Mouse (Mus musculus): Measurements from ENCODE around the gene Zer1.
A peak's percentile ranks its signal among the peaks of the same experiment; 100 is the strongest.

The Zer1 gene

GRCm38 (mm10) chr2:30128789-30129188, 4.4 kb upstream of the Zer1 start:
- DNase-seq (ENCODE audit: low spot score in 2 of 2): no peak

- DNase-seq (ENCODE audit: low spot score in 2 of 2): no peak
Observed at GRCm38 (mm10) chr2:30123729-30124471, 485 bp downstream of the Zer1 start.

- DNase-seq (ENCODE audit: low spot score in 2 of 2): no peak
Observed at GRCm38 (mm10) chr2:30122766-30123165, 1.6 kb downstream of the Zer1 start.

- no peak for DNase-seq (ENCODE audit: low spot score in 2 of 2)
Observed at GRCm38 (mm10) chr2:30120269-30120668, 4.1 kb downstream of the Zer1 start.

- DNase-seq (ENCODE audit: low spot score in 2 of 2): no peak
Observed at GRCm38 (mm10) chr2:30119641-30120051, 4.7 kb downstream of the Zer1 start.

- DNase-seq (ENCODE audit: low spot score in 2 of 2): no peak
Observed at GRCm38 (mm10) chr2:30112564-30112963, 11.8 kb downstream of the Zer1 start.

- no peak for DNase-seq (ENCODE audit: low spot score in 2 of 2)
Observed at GRCm38 (mm10) chr2:30111500-30111899, 12.9 kb downstream of the Zer1 start.

- DNase-seq (ENCODE audit: low spot score in 2 of 2): no peak
Observed at GRCm38 (mm10) chr2:30108260-30108659, 16.1 kb downstream of the Zer1 start.

GRCm38 (mm10) chr2:30107646-30108045, 16.7 kb downstream of the Zer1 start:
- DNase-seq (ENCODE audit: low spot score in 2 of 2): no peak

GRCm38 (mm10) chr2:30106364-30106763, 18.0 kb downstream of the Zer1 start:
- DNase-seq (ENCODE audit: low spot score in 2 of 2): no peak

- DNase-seq (ENCODE audit: low spot score in 2 of 2): no peak
Observed at GRCm38 (mm10) chr2:30100214-30100613, 24.2 kb downstream of the Zer1 start.

GRCm38 (mm10) chr2:30095882-30096527, 28.4 kb downstream of the Zer1 start:
- DNase-seq (ENCODE audit: low spot score in 2 of 2): no peak

GRCm38 (mm10) chr2:30094208-30094588, 30.2 kb downstream of the Zer1 start:
- DNase-seq (ENCODE audit: low spot score in 2 of 2): no peak

- DNase-seq (ENCODE audit: low spot score in 2 of 2): peak; percentile 93 to 94
Observed at GRCm38 (mm10) chr2:30093471-30094207, 30.7 kb downstream of the Zer1 start, which contains the start of gene Zdhhc12. Gene Zdhhc12 (minus strand): TSS chr2:30093648.

GRCm38 (mm10) chr2:30092280-30092918, 32.0 kb downstream of the Zer1 start:
- DNase-seq (ENCODE audit: low spot score in 2 of 2): no peak

GRCm38 (mm10) chr2:30091521-30091920, 32.9 kb downstream of the Zer1 start:
- no peak for DNase-seq (ENCODE audit: low spot score in 2 of 2)

- no peak for DNase-seq (ENCODE audit: low spot score in 2 of 2)
Observed at GRCm38 (mm10) chr2:30087310-30087709, 37.1 kb downstream of the Zer1 start.

- DNase-seq (ENCODE audit: low spot score in 2 of 2): no peak
Observed at GRCm38 (mm10) chr2:30084632-30085031, 39.8 kb downstream of the Zer1 start.

GRCm38 (mm10) chr2:30084113-30084512, 40.3 kb downstream of the Zer1 start:
- no peak for DNase-seq (ENCODE audit: low spot score in 2 of 2)

GRCm38 (mm10) chr2:30080181-30080800, 44.1 kb downstream of the Zer1 start:
- DNase-seq (ENCODE audit: low spot score in 2 of 2): no peak

- DNase-seq (ENCODE audit: low spot score in 2 of 2): no peak
Observed at GRCm38 (mm10) chr2:30078760-30079159, 45.6 kb downstream of the Zer1 start.

- DNase-seq (ENCODE audit: low spot score in 2 of 2): no peak
Observed at GRCm38 (mm10) chr2:30078349-30078712, 46.1 kb downstream of the Zer1 start.
